Mouse (Mus musculus): ENCODE data around the gene Vmn1r2. TPM values are rescaled to one million over a fixed set of nuclear protein-coding genes. Genes with fewer than 3 reads are reported as not detected.

The Vmn1r2 gene
- not detected in 2 replicates for polyA plus RNA-seq (2012; rRNA removed)

DNA sequence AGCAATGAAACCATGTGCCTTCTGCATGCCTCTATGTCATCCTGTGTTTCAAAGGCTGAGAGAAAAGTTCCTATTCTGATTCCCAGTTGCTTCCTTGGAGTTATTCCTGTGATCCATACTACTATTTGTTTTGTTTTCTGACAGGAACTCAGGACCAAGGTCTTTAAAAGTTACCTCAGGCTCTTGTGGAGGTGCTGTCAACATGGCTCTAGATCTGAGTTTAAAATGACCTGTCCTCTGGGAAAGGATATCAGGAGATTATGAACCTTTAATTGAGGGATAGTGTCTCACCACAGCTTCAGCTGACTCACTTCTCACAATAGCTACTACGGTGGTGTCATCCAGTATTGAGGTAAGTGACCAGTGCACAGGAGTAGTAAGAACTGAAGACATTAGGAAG lies at the start of gene Vmn1r2:
Vmn1r2 (plus strand) TSS at position 301 of the 400 bp plus-strand sequence.

DNA sequence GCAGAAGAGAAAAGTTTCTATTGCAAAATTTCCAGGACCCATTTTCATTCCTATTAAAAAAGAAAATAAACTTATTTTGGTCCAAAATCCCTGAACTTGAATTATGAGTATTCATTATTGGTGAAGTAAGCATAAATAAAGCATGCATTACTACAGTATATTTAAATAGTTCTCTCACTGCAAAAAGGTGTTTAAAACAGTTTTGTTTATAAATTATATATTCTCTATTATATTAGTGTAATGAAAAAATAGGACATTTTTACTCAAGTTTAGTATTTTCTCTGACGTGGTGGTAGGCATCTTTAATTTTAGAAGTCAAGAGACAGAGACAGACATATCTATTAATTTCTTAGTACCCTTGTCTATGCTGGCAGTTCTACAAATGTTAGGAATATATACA lies 18.1 kb downstream of the Vmn1r2 start, which contains the start of gene Vmn1r3:
Vmn1r3 (minus strand) TSS at position 101 of the 400 bp plus-strand sequence.

Other genes with a start within 250 kb of the Vmn1r2 start
- gene Vmn1r3, start 18.0 kb downstream of the Vmn1r2 start, polyA plus RNA-seq (2012; rRNA removed): not detected in 2 replicates

All from colon, adult 2 months (tissue).